In the genomic region with DNA sequence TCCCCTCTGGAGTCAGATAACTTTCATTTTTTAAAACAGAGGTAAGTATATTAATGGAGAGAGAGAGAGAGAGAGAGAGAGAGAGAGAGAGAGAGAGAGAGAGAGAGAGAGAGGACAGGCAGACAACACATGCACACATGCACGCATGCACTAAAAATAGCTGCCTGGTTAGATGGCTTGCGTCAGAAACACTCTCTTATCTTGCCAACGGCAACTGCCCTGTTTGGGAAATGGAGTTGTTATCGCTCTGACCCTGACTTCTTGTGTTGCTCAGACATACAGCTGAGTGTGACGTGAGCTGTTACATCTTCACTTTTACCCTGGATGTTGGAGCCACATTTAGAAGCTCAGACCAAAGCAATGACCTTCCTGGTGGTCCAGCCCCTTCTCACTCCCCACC, we compare ENCODE assay signal across 9 mouse cellular contexts. TPM values are rescaled to one million over a fixed set of nuclear protein-coding genes. Genes with fewer than 3 reads are reported as not detected.
A peak's percentile ranks its signal among the peaks of the same experiment; 100 is the strongest.
DNase-seq lines count a peak whose midpoint lies in the region; ATAC-seq and TF ChIP-seq lines count a peak whose summit lies in the region.
"Had no signal": no experiment of that assay in that cellular context is flagged by ENCODE, and none has a peak within 500 bp of the region (broad histone marks: within the 10 kb centered on the region; RNA-seq: fewer than 3 reads in every experiment).

No protein-coding gene starts in this region.

- no peak for TF ChIP-seq CTCF in hindbrain, postnatal 0 days (IDR thresholded peaks at IDR 0.05; ENCODE audit: low read depth)

- H3K36me3 ChIP-seq in liver, embryonic 13.5 days, result no peaks in the 10 kb centered on the region
- no peaks in the 10 kb centered on the region for H3K36me3 ChIP-seq in hindbrain, postnatal 0 days (ENCODE audit: insufficient read depth, low read length)
- H3K36me3 ChIP-seq: midbrain, embryonic 13.5 days had no signal

- no peaks in the 10 kb centered on the region for H3K27me3 ChIP-seq in liver, embryonic 13.5 days
- no peaks in the 10 kb centered on the region for H3K27me3 ChIP-seq in hindbrain, postnatal 0 days (ENCODE audit: insufficient read depth, low read length)
- H3K27me3 ChIP-seq: midbrain, embryonic 13.5 days had no signal

- H3K4me3 ChIP-seq in liver, embryonic 13.5 days (replicated peaks), result 0 out of 2 replicates have a peak overlapping the region, but pooled peaks have one; percentile 2
- H3K4me3 ChIP-seq in hindbrain, postnatal 0 days (ENCODE audit: low read length), result no peak overlapping the region
- H3K4me3 ChIP-seq: midbrain, embryonic 13.5 days had no signal

- peak; percentile 42 to 79 for DNase-seq in heart, adult 18-20 months
- DNase-seq in heart, postnatal 36 days, result no peak
- DNase-seq in MEL-GATA-1-ER (ENCODE audit: extremely low read depth, low read depth) (peak; percentile 73), adipocyte (ENCODE audit: low spot score) (no peak)
- DNase-seq in heart, adult 9 months (ENCODE audit: low spot score in 2 of 2), result peak; percentile 48 to 65
- peak; percentile 73 for DNase-seq in liver, embryonic 13.5 days
- no peak for DNase-seq in layer of hippocampus, adult 11-12 months (ENCODE audit: low spot score)
- DNase-seq in hindbrain, postnatal 0 days (ENCODE audit: low spot score), result no peak

- intact Hi-C loops in heart, postnatal 36 days (cut with DNase I), result no loop called here

- H3K4me2 ChIP-seq in liver, embryonic 13.5 days, result peak overlapping the region; percentile 53
- no peak overlapping the region for H3K4me2 ChIP-seq in hindbrain, postnatal 0 days (ENCODE audit: low read depth, low read length)
- H3K4me2 ChIP-seq: midbrain, embryonic 13.5 days had no signal

- H3K9ac ChIP-seq in liver, embryonic 13.5 days, result peak overlapping the region; percentile 57
- H3K9ac ChIP-seq in hindbrain, postnatal 0 days (replicated peaks; ENCODE audit: low read length), result no peak overlapping the region
- H3K9ac ChIP-seq: midbrain, embryonic 13.5 days had no signal

- peak overlapping the region; percentile 95 for H3K27ac ChIP-seq in liver, embryonic 13.5 days
- no peak overlapping the region for H3K27ac ChIP-seq in hindbrain, postnatal 0 days
- H3K27ac ChIP-seq: midbrain, embryonic 13.5 days had no signal

- H3K4me1 ChIP-seq in liver, embryonic 13.5 days (replicated peaks), result peaks cover 38% of the 10 kb centered on the region
- H3K4me1 ChIP-seq in hindbrain, postnatal 0 days (ENCODE audit: insufficient read depth, low read length), result no peaks in the 10 kb centered on the region
- H3K4me1 ChIP-seq: midbrain, embryonic 13.5 days had no signal

- WGBS in liver, embryonic 13.5 days (ENCODE audit: insufficient replicate concordance), result 0% methylated on average over 5 of the region's 5 CpGs
- WGBS in hindbrain, postnatal 0 days, result 81% methylated on average over 5 of the region's 5 CpGs

- H3K9me3 ChIP-seq in liver, embryonic 13.5 days (replicated peaks), result peaks cover 5% of the 10 kb centered on the region; the same call in 1 of the 2 replicates
- H3K9me3 ChIP-seq in hindbrain, postnatal 0 days (ENCODE audit: low read length), result 0 out of 2 replicates have a peak, but pooled peaks cover 4% of the 10 kb centered on the region
- H3K9me3 ChIP-seq: midbrain, embryonic 13.5 days had no signal

- peak; percentile 100 for ATAC-seq in liver, embryonic 13.5 days (ENCODE audit: low read depth)
- no peak for ATAC-seq in hindbrain, postnatal 0 days
- ATAC-seq: midbrain, embryonic 13.5 days had no signal

RNA-seq across cellular contexts. Expression of a gene that starts 21.4 kb away (rescaled TPM):
- total RNA-seq in heart, adult 18-20 months (2021), result 10 to 100 TPM; 11.8 to 14.8 TPM
- 10 to 100 TPM in 1 of 2 experiments, 1 to 10 TPM in 1; 6.7 to 12.0 TPM for total RNA-seq in heart, postnatal 36 days (2021)
- 1.3 and 1.8 TPM in 2 replicates for polyA plus RNA-seq in liver, embryonic 13.5 days (2015; fragmentation: Nextera tagmentation; extraction: Ambion mirVana)
- 7.1 and 7.3 TPM in 2 replicates for total RNA-seq in hindbrain, postnatal 0 days (2014; rRNA removed)
- 2.7 and 3.9 TPM in 2 replicates for polyA plus RNA-seq in hindbrain, postnatal 0 days (2015; fragmentation: Nextera tagmentation; extraction: Ambion mirVana)

RNA-seq across cellular contexts. Expression of a gene that starts 33.3 kb away (rescaled TPM):
- 10 to 100 TPM; 17.4 to 23.6 TPM for total RNA-seq in heart, adult 18-20 months (2021)
- total RNA-seq in heart, postnatal 36 days (2021), result 10 to 100 TPM; 22.2 to 27.3 TPM
- 3.1 and 3.7 TPM in 2 replicates for polyA plus RNA-seq in liver, embryonic 13.5 days (2015; fragmentation: Nextera tagmentation; extraction: Ambion mirVana)
- total RNA-seq in hindbrain, postnatal 0 days (2014; rRNA removed), result 10.1 and 29.9 TPM in 2 replicates
- 12.4 and 14.9 TPM in 2 replicates for polyA plus RNA-seq in hindbrain, postnatal 0 days (2015; fragmentation: Nextera tagmentation; extraction: Ambion mirVana)

Comparison
In these comparisons a context has a peak if more than half of its experiments do, and no peak if none do; other contexts are left out.
1. DNase-seq: peak in heart, adult 18-20 months (2 of 2), MEL-GATA-1-ER (single experiment), heart, adult 9 months (2 of 2) and liver, embryonic 13.5 days (single experiment); none in heart, postnatal 36 days (0 of 2), adipocyte (single experiment), layer of hippocampus, adult 11-12 months (single experiment) and hindbrain, postnatal 0 days (single experiment).